Mouse (Mus musculus) thymus, adult 2 months (tissue): ENCODE measurements around the gene Irak2.

Source experiments
- CTCF ChIP-seq: fragments of 200-500 bp; IDR thresholded peaks from 2 replicates; pipeline ENCODE4 v1.5.1; 2012; ENCODE audit warnings: mild to moderate bottlenecking, control low read depth, low read length, moderate library complexity, borderline replicate concordance; ENCODE audit not compliant: control insufficient read depth, poor library complexity, insufficient read depth; ENCODE audit errors: extremely low read depth
- POLR2A ChIP-seq: fragments of 200-500 bp; IDR thresholded peaks from 2 replicates; pipeline ENCODE4 v1.6.1; 2012; ENCODE audit warnings: mild to moderate bottlenecking, low read length, control low read depth, moderate library complexity; ENCODE audit not compliant: control insufficient read depth, poor library complexity, insufficient read depth; ENCODE audit errors: extremely low read depth

DNA sequence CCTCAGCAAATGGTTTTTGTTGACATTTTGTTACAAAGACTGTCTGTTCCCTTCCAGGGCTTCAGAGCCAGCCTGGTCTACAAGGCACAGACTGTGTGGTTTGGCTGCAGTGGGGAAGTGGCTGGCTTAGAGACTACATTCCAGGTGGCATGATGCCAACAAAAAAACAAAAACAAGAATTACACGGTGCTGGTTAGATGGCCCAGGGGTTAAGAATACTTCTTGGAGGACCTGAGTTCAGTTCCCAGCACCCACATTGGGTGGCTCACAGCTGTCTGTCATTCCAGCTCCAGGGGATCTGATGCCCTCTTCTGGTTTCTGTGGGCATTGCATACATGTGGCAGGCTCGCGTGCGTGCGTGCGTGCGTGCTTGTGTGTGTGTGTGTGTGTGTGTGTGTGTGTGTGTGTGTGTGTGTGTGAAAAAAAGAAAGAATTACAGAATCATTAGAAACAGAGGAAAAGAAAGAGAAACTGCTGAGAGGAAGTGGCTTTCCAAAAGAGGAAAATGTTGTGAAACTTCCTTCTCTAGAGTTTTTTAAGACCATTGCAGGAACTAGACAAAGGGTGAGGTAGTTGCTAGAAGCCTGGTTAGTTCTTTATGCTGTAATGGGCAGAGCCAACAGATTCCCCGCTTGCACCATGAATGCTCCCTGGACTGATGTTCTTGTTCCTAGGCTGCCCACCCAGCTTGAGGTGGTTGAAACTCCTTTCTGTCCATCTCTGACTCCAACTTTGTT is 24.9 kb downstream of the Irak2 start:
- no peak for TF ChIP-seq CTCF
- no peak for TF ChIP-seq POLR2A
